Mouse (Mus musculus): ENCODE results near the gene 1700015F17Rik. TPM values are rescaled to one million over a fixed set of nuclear protein-coding genes. Genes with fewer than 3 reads are reported as not detected.

The 1700015F17Rik gene
- polyA plus RNA-seq, 1 experiment from 2014 or later: not detected

DNA sequence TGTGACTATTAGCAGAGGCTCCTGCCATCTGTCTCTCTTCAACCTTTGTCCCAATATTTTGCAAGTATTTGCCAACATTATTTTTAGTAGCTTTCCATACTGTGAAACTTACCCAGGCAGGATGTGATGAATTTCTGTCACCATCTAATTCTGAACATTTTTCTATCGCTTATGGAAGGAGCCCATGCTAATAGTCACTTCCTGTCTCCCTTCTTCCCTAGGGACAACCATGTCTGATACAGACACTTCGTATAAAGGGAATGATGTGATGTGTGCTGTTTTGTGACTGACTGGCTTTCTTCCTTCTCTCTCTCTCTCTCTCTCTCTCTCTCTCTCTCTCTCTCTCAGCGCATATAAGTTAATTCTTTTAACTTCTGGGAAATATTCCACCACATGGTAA, 64.1 kb downstream of the 1700015F17Rik start:
- H3K4me3 ChIP-seq (ENCODE audit: low read depth, low read length): no peak overlapping the region
- H3K27ac ChIP-seq (ENCODE audit: low read depth, low read length): no peak overlapping the region
- no peak overlapping the region for H3K4me2 ChIP-seq (ENCODE audit: low read depth)
- no peaks in the 10 kb centered on the region for H3K27me3 ChIP-seq (ENCODE audit: control insufficient read depth, insufficient read depth, low read length)
- no peaks in the 10 kb centered on the region for H3K4me1 ChIP-seq (ENCODE audit: control insufficient read depth, insufficient read depth, low read length)
- H3K36me3 ChIP-seq (ENCODE audit: control insufficient read depth, insufficient read depth, low read length): no peaks in the 10 kb centered on the region
- H3K9me3 ChIP-seq (ENCODE audit: control insufficient read depth, low read length): no peaks in the 10 kb centered on the region
- ATAC-seq (ENCODE audit: insufficient read depth, low FRiP score, low TSS enrichment) (no peak), DNase-seq (ENCODE audit: low spot score) (no peak)
- WGBS: 87% methylated on average over 3 of the region's 3 CpGs
- H3K9ac ChIP-seq (ENCODE audit: low read length): no peak overlapping the region

DNA sequence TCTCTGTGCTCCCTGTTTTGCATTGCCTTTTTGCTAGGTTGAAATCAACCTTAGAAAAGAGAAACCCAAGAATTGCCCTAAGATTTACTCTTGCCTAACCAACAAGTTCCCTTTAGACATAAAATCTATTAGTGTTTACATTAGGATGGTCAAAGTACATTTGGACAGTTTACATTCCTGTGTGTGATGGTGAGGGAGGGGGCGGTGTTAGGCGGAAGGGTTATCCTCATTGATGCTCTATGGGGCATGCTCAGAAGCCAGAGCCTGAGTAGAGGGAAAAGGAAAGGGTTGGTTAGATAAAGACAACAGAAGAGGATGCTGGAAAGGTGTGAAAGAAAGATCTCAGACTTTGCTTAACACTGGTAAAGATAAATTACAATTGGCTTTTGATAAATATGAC, 67.1 kb downstream of the 1700015F17Rik start:
- ATAC-seq (ENCODE audit: insufficient read depth, low FRiP score, low TSS enrichment) (no peak), DNase-seq (ENCODE audit: low spot score) (no peak)
- no peaks in the 10 kb centered on the region for H3K36me3 ChIP-seq (ENCODE audit: control insufficient read depth, insufficient read depth, low read length)
- no peak overlapping the region for H3K27ac ChIP-seq (ENCODE audit: low read depth, low read length)
- no peaks in the 10 kb centered on the region for H3K27me3 ChIP-seq (ENCODE audit: control insufficient read depth, insufficient read depth, low read length)
- WGBS: 95% methylated on average over 2 of the region's 2 CpGs
- H3K4me3 ChIP-seq (ENCODE audit: low read depth, low read length): no peak overlapping the region
- no peak overlapping the region for H3K9ac ChIP-seq (ENCODE audit: low read length)
- H3K4me2 ChIP-seq (ENCODE audit: low read depth): no peak overlapping the region
- H3K9me3 ChIP-seq (ENCODE audit: control insufficient read depth, low read length): no peaks in the 10 kb centered on the region
- H3K4me1 ChIP-seq (ENCODE audit: control insufficient read depth, insufficient read depth, low read length): no peaks in the 10 kb centered on the region

DNA sequence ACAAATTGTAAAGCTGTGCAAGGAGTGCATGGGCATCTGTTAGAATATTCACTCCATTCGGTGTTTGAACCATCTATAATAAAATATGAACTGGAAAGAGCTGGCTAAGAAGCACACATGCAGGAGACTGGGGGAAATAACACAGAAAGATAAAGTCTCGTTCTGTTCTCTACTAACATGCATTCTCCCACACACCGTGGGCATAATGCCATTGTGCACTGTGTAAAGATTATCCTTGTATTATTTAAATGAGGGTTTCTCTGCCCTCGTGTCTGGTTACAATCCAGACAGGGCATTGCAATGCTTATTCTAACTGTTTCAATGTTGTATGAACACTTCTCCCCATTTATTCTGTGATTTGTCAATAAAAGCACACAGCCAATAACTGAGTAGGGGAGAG, 77.0 kb downstream of the 1700015F17Rik start:
- 84% methylated on average over 4 of the region's 4 CpGs for WGBS
- no peak overlapping the region for H3K4me3 ChIP-seq (ENCODE audit: low read depth, low read length)

GRCm38 (mm10) chr5:5392786-5393185, 86.2 kb downstream of the 1700015F17Rik start:
- Histone ChIP-seq H3K36me3 (ENCODE audit: control insufficient read depth, insufficient read depth, low read length) (no peaks in the 10 kb centered on the region), H3K9me3 (ENCODE audit: control insufficient read depth, low read length) (no peaks in the 10 kb centered on the region), H3K9ac (ENCODE audit: low read length) (no peak overlapping the region), H3K4me1 (ENCODE audit: control insufficient read depth, insufficient read depth, low read length) (no peaks in the 10 kb centered on the region), H3K27ac (ENCODE audit: low read depth, low read length) (no peak overlapping the region), H3K4me2 (ENCODE audit: low read depth) (no peak overlapping the region), H3K4me3 (ENCODE audit: low read depth, low read length) (no peak overlapping the region), H3K27me3 (ENCODE audit: control insufficient read depth, insufficient read depth, low read length) (no peaks in the 10 kb centered on the region)
- ATAC-seq (ENCODE audit: insufficient read depth, low FRiP score, low TSS enrichment): no peak
- 56% methylated on average over 3 of the region's 3 CpGs for WGBS
- DNase-seq (ENCODE audit: low spot score): no peak

More for the DNA sequence above, 77.0 kb downstream of the 1700015F17Rik start:
- ATAC-seq (ENCODE audit: insufficient read depth, low FRiP score, low TSS enrichment) (no peak), DNase-seq (ENCODE audit: low spot score) (no peak)
- Histone ChIP-seq H3K36me3 (ENCODE audit: control insufficient read depth, insufficient read depth, low read length) (no peaks in the 10 kb centered on the region), H3K27ac (ENCODE audit: low read depth, low read length) (no peak overlapping the region), H3K9ac (ENCODE audit: low read length) (no peak overlapping the region), H3K4me1 (ENCODE audit: control insufficient read depth, insufficient read depth, low read length) (no peaks in the 10 kb centered on the region), H3K27me3 (ENCODE audit: control insufficient read depth, insufficient read depth, low read length) (no peaks in the 10 kb centered on the region), H3K4me2 (ENCODE audit: low read depth) (no peak overlapping the region), H3K9me3 (ENCODE audit: control insufficient read depth, low read length) (no peaks in the 10 kb centered on the region)

Other genes with a start within 250 kb of the 1700015F17Rik start
- gene Cdk14, start 58.8 kb downstream of the 1700015F17Rik start, polyA plus RNA-seq (2014; fragmentation: Nextera tagmentation; extraction: Ambion mirVana): 26.8 and 29.5 TPM in 2 replicates
- gene Cldn12, start 35.8 kb upstream of the 1700015F17Rik start, polyA plus RNA-seq (2014; fragmentation: Nextera tagmentation; extraction: Ambion mirVana): 38.1 and 40.0 TPM in 2 replicates
- 33.1 and 34.9 TPM in 2 replicates for gene Gtpbp10, start 80.4 kb upstream of the 1700015F17Rik start, polyA plus RNA-seq (2014; fragmentation: Nextera tagmentation; extraction: Ambion mirVana)
- gene Gm8773, start 94.7 kb upstream of the 1700015F17Rik start, polyA plus RNA-seq (2014; fragmentation: Nextera tagmentation; extraction: Ambion mirVana): 4.7 and 5.2 TPM in 2 replicates
- 5.1 and 5.6 TPM in 2 replicates for gene Cfap69, start 185.1 kb upstream of the 1700015F17Rik start, polyA plus RNA-seq (2014; fragmentation: Nextera tagmentation; extraction: Ambion mirVana)
- 6.8 and 7.4 TPM in 2 replicates for gene Steap2, start 215.4 kb upstream of the 1700015F17Rik start, polyA plus RNA-seq (2014; fragmentation: Nextera tagmentation; extraction: Ambion mirVana)